Mouse (Mus musculus) liver, adult 2 months (tissue): Measurements from ENCODE around the gene Spon1.

ENCODE experiments used
- CTCF ChIP-seq: fragments of 200-500 bp; IDR thresholded peaks from 2 replicates; pipeline ENCODE4 v1.5.1; 2011; ENCODE audit warnings: low read depth, low read length, control low read depth
- POLR2A ChIP-seq: fragments of 200-500 bp; IDR thresholded peaks from 2 replicates; pipeline ENCODE4 v1.6.1; 2011; ENCODE audit warnings: low read length, control low read depth; ENCODE audit not compliant: insufficient read depth; ENCODE audit errors: extremely low read depth

DNA sequence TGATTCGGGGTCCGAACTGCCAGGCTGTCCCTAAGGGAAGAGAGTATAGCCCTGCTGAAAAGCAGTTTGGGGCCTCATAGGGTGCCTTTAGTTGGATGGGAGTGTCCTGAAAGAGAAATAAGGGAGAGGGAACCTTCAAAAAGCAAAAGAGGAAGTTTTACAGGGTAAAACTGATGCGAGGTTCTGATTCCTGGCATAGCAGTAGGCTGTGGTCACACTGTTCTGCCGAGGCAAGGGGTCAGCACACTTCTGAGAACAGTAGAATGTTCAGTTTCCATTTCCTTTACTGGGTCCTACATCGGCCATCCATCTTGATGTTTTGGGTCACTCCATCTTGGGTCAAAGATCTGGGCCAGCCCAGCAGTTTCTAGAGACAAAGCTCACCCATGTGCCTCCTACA, 14.5 kb downstream of the Spon1 start:
- no peak for TF ChIP-seq CTCF
- TF ChIP-seq POLR2A: no peak
